Mouse (Mus musculus) midbrain, embryonic 10.5 days (tissue): ENCODE data around the gene Epha10. TPM values are rescaled to one million over a fixed set of nuclear protein-coding genes. Genes with fewer than 3 reads are reported as not detected.
A peak's percentile ranks its signal among the peaks of the same experiment; 100 is the strongest.

Experiments
- DNase-seq: peaks from one replicate; pipeline ENCODE4 v3.0.0-alpha.2; 2017; ENCODE audit warnings: low spot score
- H3K27ac ChIP-seq: fragments of 300-500 bp; sonication (generic); replicated peaks from 2 replicates; pipeline ENCODE4 v1.5.1; 2016; ENCODE audit warnings: mild to moderate bottlenecking
- H3K27me3 ChIP-seq: fragments of 300-500 bp; sonication (generic); 2 replicates; pipeline ENCODE4 v1.6.1; 2016; ENCODE audit warnings: low read depth, mild to moderate bottlenecking; ENCODE audit not compliant: poor library complexity, severe bottlenecking
- H3K36me3 ChIP-seq: fragments of 300-500 bp; sonication (generic); 2 replicates; pipeline ENCODE4 v1.6.1; 2016; ENCODE audit warnings: mild to moderate bottlenecking, moderate library complexity
- H3K4me1 ChIP-seq: fragments of 300-500 bp; sonication (generic); 2 replicates; pipeline ENCODE4 v1.6.1; 2016
- H3K4me3 ChIP-seq: fragments of 300-500 bp; sonication (generic); 2 replicates; pipeline ENCODE4 v1.5.1; 2016; ENCODE audit warnings: mild to moderate bottlenecking, moderate library complexity
- H3K9me3 ChIP-seq: fragments of 300-500 bp; sonication (generic); replicated peaks from 2 replicates; pipeline ENCODE4 v1.6.1; 2016; ENCODE audit warnings: mild to moderate bottlenecking
- WGBS: fragments of 180-500 bp; shearing (Covaris S2); methylation state at CpG from one replicate; pipeline ENCODE4 v1.1.7; 2016; 5-methylcytosine and 5-hydroxymethylcytosine counted together
- polyA plus RNA-seq: library from polyadenylated mRNA; unstranded; fragments of >200 nt; fragmentation: Nextera tagmentation; extraction: Ambion mirVana; gene quantifications from 2 replicates; pipeline ENCODE4 v1.2.1, GENCODE M21; 2016

Gene Epha10
- polyA plus RNA-seq = 5.1 and 7.9 TPM in 2 replicates

- H3K9me3 ChIP-seq = peaks cover 7% of the 10 kb centered on the region
- no peak for DNase-seq
- no peaks in the 10 kb centered on the region for H3K36me3 ChIP-seq
- 6% methylated on average over 11 of the region's 11 CpGs for WGBS
- H3K27ac ChIP-seq = peak within 1 kb of the TSS; percentile 80
- peaks cover 51% of the 10 kb centered on the region for H3K4me1 ChIP-seq
- peaks cover 61% of the 10 kb centered on the region for H3K27me3 ChIP-seq
- H3K4me3 ChIP-seq = peak within 1 kb of the TSS; percentile 65
Observed at GRCm38 (mm10) chr4:124880599-124880998, at the start of gene Epha10. Gene Epha10 (plus strand): TSS chr4:124880899.

- Histone ChIP-seq H3K27ac (no peak overlapping the region), H3K4me3 (no peak overlapping the region), H3K27me3 (no peaks in the 10 kb centered on the region), H3K9me3 (no peaks in the 10 kb centered on the region), H3K36me3 (peaks cover 92% of the 10 kb centered on the region), H3K4me1 (no peaks in the 10 kb centered on the region)
- 94% methylated on average over 10 of the region's 10 CpGs for WGBS
- DNase-seq = no peak
Observed at GRCm38 (mm10) chr4:124832796-124833195, 47.9 kb upstream of the Epha10 start.

GRCm38 (mm10) chr4:124838035-124838700, 42.5 kb upstream of the Epha10 start:
- DNase-seq = no peak
- Histone ChIP-seq H3K27me3 (no peaks in the 10 kb centered on the region), H3K4me1 (no peaks in the 10 kb centered on the region), H3K27ac (no peak overlapping the region), H3K36me3 (peaks cover 95% of the 10 kb centered on the region), H3K9me3 (peaks cover 6% of the 10 kb centered on the region; the same call in 1 of the 2 replicates), H3K4me3 (no peak overlapping the region)
- 92% methylated on average over 14 of the region's 14 CpGs for WGBS

- Histone ChIP-seq H3K9me3 (peaks cover 6% of the 10 kb centered on the region; the same call in 1 of the 2 replicates), H3K4me1 (no peaks in the 10 kb centered on the region), H3K36me3 (peaks cover 95% of the 10 kb centered on the region), H3K4me3 (no peak overlapping the region), H3K27me3 (no peaks in the 10 kb centered on the region), H3K27ac (no peak overlapping the region)
- no peak for DNase-seq
- WGBS = 91% methylated on average over 1 of the region's 1 CpGs
Observed at GRCm38 (mm10) chr4:124840998-124841397, 39.7 kb upstream of the Epha10 start.

GRCm38 (mm10) chr4:124843493-124843892, 37.2 kb upstream of the Epha10 start:
- Histone ChIP-seq H3K27me3 (no peaks in the 10 kb centered on the region), H3K9me3 (peaks cover 6% of the 10 kb centered on the region; the same call in 1 of the 2 replicates), H3K4me3 (no peak overlapping the region), H3K36me3 (peaks cover 82% of the 10 kb centered on the region), H3K27ac (no peak overlapping the region), H3K4me1 (peaks cover 6% of the 10 kb centered on the region)
- 61% methylated on average over 11 of the region's 11 CpGs for WGBS
- DNase-seq = peak; percentile 44

GRCm38 (mm10) chr4:124847573-124847972, 33.1 kb upstream of the Epha10 start:
- Histone ChIP-seq H3K4me1 (peaks cover 32% of the 10 kb centered on the region), H3K36me3 (peaks cover 44% of the 10 kb centered on the region), H3K27ac (0 out of 2 replicates have a peak overlapping the region, but pooled peaks have one; percentile 13), H3K4me3 (no peak overlapping the region; the same call in 1 of the 2 replicates), H3K27me3 (no peaks in the 10 kb centered on the region), H3K9me3 (no peaks in the 10 kb centered on the region)
- DNase-seq = peak; percentile 87
- whole genome bisulfite sequencing = 6% methylated on average over 8 of the region's 8 CpGs

- Histone ChIP-seq H3K27ac (peak overlapping the region; percentile 96), H3K4me3 (peak overlapping the region; percentile 84), H3K36me3 (peaks cover 42% of the 10 kb centered on the region), H3K4me1 (peaks cover 36% of the 10 kb centered on the region), H3K27me3 (no peaks in the 10 kb centered on the region), H3K9me3 (no peaks in the 10 kb centered on the region)
- WGBS = 3% methylated on average over 24 of the region's 24 CpGs
- DNase-seq = no peak
Observed at GRCm38 (mm10) chr4:124849631-124850260, 31.0 kb upstream of the Epha10 start.

GRCm38 (mm10) chr4:124850261-124850913, 30.3 kb upstream of the Epha10 start, which contains the start of gene Yrdc:
Gene Yrdc (plus strand): TSS chr4:124850679.
- peak within 1 kb of the TSS; percentile 96 for H3K27ac ChIP-seq

GRCm38 (mm10) chr4:124850933-124851658, 29.6 kb upstream of the Epha10 start, which contains the start of gene 1110065P20Rik:
Gene 1110065P20Rik (minus strand): TSS chr4:124851196.
- Histone ChIP-seq H3K36me3 (peaks cover 42% of the 10 kb centered on the region), H3K4me1 (peaks cover 36% of the 10 kb centered on the region), H3K4me3 (peak within 1 kb of the TSS; percentile 84), H3K27me3 (no peaks in the 10 kb centered on the region), H3K9me3 (no peaks in the 10 kb centered on the region), H3K27ac (peak within 1 kb of the TSS; percentile 96)
- DNase-seq = peak; percentile 57
- under 1% methylated on average over 75 of the region's 75 CpGs for WGBS

More at GRCm38 (mm10) chr4:124850261-124850913, 30.3 kb upstream of the Epha10 start, which contains the start of gene Yrdc:
- H3K27me3 ChIP-seq = no peaks in the 10 kb centered on the region
- peaks cover 41% of the 10 kb centered on the region for H3K36me3 ChIP-seq
- peak within 1 kb of the TSS; percentile 84 for H3K4me3 ChIP-seq
- peaks cover 36% of the 10 kb centered on the region for H3K4me1 ChIP-seq
- H3K9me3 ChIP-seq = no peaks in the 10 kb centered on the region
- WGBS = under 1% methylated on average over 85 of the region's 90 CpGs
- DNase-seq = peak; percentile 96

GRCm38 (mm10) chr4:124856294-124856693, 24.4 kb upstream of the Epha10 start:
- Histone ChIP-seq H3K9me3 (no peaks in the 10 kb centered on the region), H3K4me3 (no peak overlapping the region), H3K4me1 (peaks cover 30% of the 10 kb centered on the region), H3K27me3 (peaks cover 9% of the 10 kb centered on the region), H3K27ac (no peak overlapping the region), H3K36me3 (peaks cover 66% of the 10 kb centered on the region)
- WGBS = 94% methylated on average over 8 of the region's 8 CpGs
- no peak for DNase-seq

- no peaks in the 10 kb centered on the region for H3K9me3 ChIP-seq
- no peak for DNase-seq
- no peak overlapping the region for H3K27ac ChIP-seq
- peaks cover 28% of the 10 kb centered on the region for H3K4me1 ChIP-seq
- H3K27me3 ChIP-seq = peaks cover 27% of the 10 kb centered on the region
- 89% methylated on average over 5 of the region's 5 CpGs for WGBS
- H3K4me3 ChIP-seq = no peak overlapping the region
- peaks cover 59% of the 10 kb centered on the region for H3K36me3 ChIP-seq
Observed at GRCm38 (mm10) chr4:124858370-124858769, 22.3 kb upstream of the Epha10 start.

- H3K9me3 ChIP-seq = no peaks in the 10 kb centered on the region
- 18% methylated on average over 7 of the region's 7 CpGs for WGBS
- H3K4me3 ChIP-seq = peak overlapping the region; percentile 75; the same call in 1 of the 2 replicates
- H3K4me1 ChIP-seq = peaks cover 28% of the 10 kb centered on the region
- no peak overlapping the region for H3K27ac ChIP-seq
- H3K27me3 ChIP-seq = peaks cover 28% of the 10 kb centered on the region
- peaks cover 39% of the 10 kb centered on the region for H3K36me3 ChIP-seq
- peak; percentile 74 for DNase-seq
Observed at GRCm38 (mm10) chr4:124860446-124860845, 20.3 kb upstream of the Epha10 start.
